30 mouse cellular contexts compared by ENCODE assay signal in genomic region chr17:30969983-30970382, GRCm38 (mm10). TPM values are rescaled to one million over a fixed set of nuclear protein-coding genes. Genes with fewer than 3 reads are reported as not detected.
DNase-seq lines count a peak whose midpoint lies in the region; ATAC-seq and TF ChIP-seq lines count a peak whose summit lies in the region.
"Had no signal": no experiment of that assay in that cellular context is flagged by ENCODE, and none has a peak within 500 bp of the region (broad histone marks: within the 10 kb centered on the region; RNA-seq: fewer than 3 reads in every experiment).

No protein-coding gene starts in this region.

- no peak overlapping the region for H3K9ac ChIP-seq in ES-Bruce4 (ENCODE audit: low read depth, poor library complexity, severe bottlenecking)
- no peak overlapping the region for H3K9ac ChIP-seq in intestine, embryonic 15.5 days
- H3K9ac ChIP-seq: heart, embryonic 15.5 days; liver, embryonic 14.5 days; lung, embryonic 15.5 days; neural tube, embryonic 12.5 days had no signal

- no peaks in the 10 kb centered on the region for H3K4me1 ChIP-seq in ES-Bruce4 (ENCODE audit: control insufficient read depth, insufficient read depth, low read length)
- H3K4me1 ChIP-seq in intestine, embryonic 15.5 days (replicated peaks) = no peaks in the 10 kb centered on the region
- H3K4me1 ChIP-seq: neural tube, embryonic 12.5 days had no signal

- H3K27me3 ChIP-seq in ES-Bruce4 (ENCODE audit: control insufficient read depth, insufficient read depth, low read length, poor library complexity, severe bottlenecking) = no peaks in the 10 kb centered on the region
- no peaks in the 10 kb centered on the region for H3K27me3 ChIP-seq in intestine, embryonic 15.5 days (replicated peaks)
- H3K27me3 ChIP-seq: heart, embryonic 15.5 days; lung, embryonic 15.5 days; neural tube, embryonic 12.5 days had no signal

- DNase-seq in adrenal gland, postnatal 10 days = peak; percentile 17
- DNase-seq in adrenal gland, adult 8-10 months = no peak
- peak; percentile 69 for DNase-seq in gastrocnemius, adult 18-20 months (ENCODE audit: low spot score)
- DNase-seq in gastrocnemius, postnatal 36 days = no peak
- peak; percentile 31 for DNase-seq in fat pad, adult 2 months (ENCODE audit: extremely low read depth, low read depth, low spot score)
- no peak for DNase-seq in layer of hippocampus, adult 9-10 months (ENCODE audit: low spot score)
- DNase-seq: adrenal gland, postnatal 36 days; cerebellum, adult 9-10 months; heart, postnatal 4 days; kidney, adult 11 months; right cerebral cortex, adult 18-20 months; spleen, adult 18-20 months; thymus, adult 18-20 months had no signal

- no peak overlapping the region for H3K4me3 ChIP-seq in ES-Bruce4 (ENCODE audit: low read depth, low read length)
- H3K4me3 ChIP-seq in intestine, embryonic 15.5 days (replicated peaks) = no peak overlapping the region
- H3K4me3 ChIP-seq: erythroblast, embryonic 14.5 days; heart, embryonic 15.5 days; lung, embryonic 15.5 days; midbrain, embryonic 10.5 days; neural tube, embryonic 12.5 days had no signal

- TF ChIP-seq CTCF in ES-Bruce4 (IDR thresholded peaks at IDR 0.05; ENCODE audit: low read depth, low read length) = no peak

- intact Hi-C loops in gastrocnemius, postnatal 36 days (cut with DNase I) = no loop called here

- 0 out of 2 replicates have a peak, but pooled peaks have one; percentile 23 for TF ChIP-seq EP300 in ES-Bruce4 (IDR thresholded peaks at IDR 0.05; ENCODE audit: insufficient read depth, low read depth, low read length)

- no peaks in the 10 kb centered on the region for H3K9me3 ChIP-seq in ES-Bruce4 (replicated peaks; ENCODE audit: control insufficient read depth, insufficient read depth, low read length, poor library complexity, severe bottlenecking)
- H3K9me3 ChIP-seq in intestine, embryonic 15.5 days = no peaks in the 10 kb centered on the region
- H3K9me3 ChIP-seq: heart, embryonic 15.5 days; lung, embryonic 15.5 days; midbrain, embryonic 10.5 days; neural tube, embryonic 12.5 days had no signal

- H3K27ac ChIP-seq in ES-Bruce4 (ENCODE audit: insufficient read depth, low read length) = no peak overlapping the region
- no peak overlapping the region for H3K27ac ChIP-seq in intestine, embryonic 15.5 days
- H3K27ac ChIP-seq: heart, embryonic 15.5 days; liver, embryonic 14.5 days; lung, embryonic 15.5 days; macrophage; midbrain, embryonic 10.5 days; neural tube, embryonic 12.5 days had no signal

- H3K36me3 ChIP-seq in ES-Bruce4 (ENCODE audit: control insufficient read depth, insufficient read depth, low read length, poor library complexity, severe bottlenecking) = no peaks in the 10 kb centered on the region
- H3K36me3 ChIP-seq in intestine, embryonic 15.5 days = no peaks in the 10 kb centered on the region
- H3K36me3 ChIP-seq: G1E; heart, embryonic 15.5 days; lung, embryonic 15.5 days; midbrain, embryonic 10.5 days; neural tube, embryonic 12.5 days had no signal

- TF ChIP-seq POLR2A in ES-Bruce4 (IDR thresholded peaks at IDR 0.05; ENCODE audit: insufficient read depth, low read length) = no peak

- 50% methylated on average over 4 of the region's 4 CpGs for WGBS in intestine, embryonic 15.5 days

- ATAC-seq in intestine, embryonic 15.5 days = no peak
- ATAC-seq: CD4-positive, CD25-positive, alpha-beta regulatory T cell, adult 4 months; hindbrain, embryonic 16.5 days had no signal

- H3K4me2 ChIP-seq in intestine, embryonic 15.5 days (replicated peaks) = no peak overlapping the region
- H3K4me2 ChIP-seq: heart, embryonic 15.5 days; lung, embryonic 15.5 days; neural tube, embryonic 12.5 days had no signal

RNA-seq across cellular contexts. Expression of gene Umodl1, which starts 15.5 kb away (rescaled TPM):
- under 1 TPM; 0.06 to 0.09 TPM for total RNA-seq in adrenal gland, postnatal 10 days (2021)
- total RNA-seq in adrenal gland, adult 8-10 months (2022) = 1 to 10 TPM in 2 of 4 experiments, not detected in 2; 1.4 to 2.5 TPM
- total RNA-seq in gastrocnemius, adult 18-20 months (2021) = not detected
- not detected for total RNA-seq in gastrocnemius, postnatal 36 days (2021)
- not detected in 2 replicates for polyA plus RNA-seq in ES-Bruce4 (2011; ENCODE audit: insufficient read depth, insufficient read length, low read depth, missing spikeins)
- 0.06 TPM in 1 of 2 replicates, not detected in the other for polyA plus RNA-seq in intestine, embryonic 15.5 days (2015; fragmentation: Nextera tagmentation; extraction: Ambion mirVana)
- total RNA-seq: granulocyte monocyte progenitor cell, adult 5-6 weeks; heart, postnatal 4 days; monocyte, adult 5-6 weeks had no signal
- polyA plus RNA-seq: CD4-positive, CD25-positive, alpha-beta regulatory T cell, adult 4 months; G1E; large intestine, adult 2 months; macrophage; neural tube, embryonic 12.5 days; stomach, embryonic 14.5 days; urinary bladder, adult 2 months had no signal

Comparison
In these comparisons a context has a peak if more than half of its experiments do, and no peak if none do; other contexts are left out.
1. DNase-seq: peak in adrenal gland, postnatal 10 days (single experiment), gastrocnemius, adult 18-20 months (single experiment) and fat pad, adult 2 months (single experiment); none in adrenal gland, adult 8-10 months (single experiment), gastrocnemius, postnatal 36 days (0 of 2) and layer of hippocampus, adult 9-10 months (single experiment).